Mouse (Mus musculus): Measurements from ENCODE around the gene Tex37. TPM values are rescaled to one million over a fixed set of nuclear protein-coding genes. Genes with fewer than 3 reads are reported as not detected.

Gene Tex37
- not detected for total RNA-seq (2023)

DNA sequence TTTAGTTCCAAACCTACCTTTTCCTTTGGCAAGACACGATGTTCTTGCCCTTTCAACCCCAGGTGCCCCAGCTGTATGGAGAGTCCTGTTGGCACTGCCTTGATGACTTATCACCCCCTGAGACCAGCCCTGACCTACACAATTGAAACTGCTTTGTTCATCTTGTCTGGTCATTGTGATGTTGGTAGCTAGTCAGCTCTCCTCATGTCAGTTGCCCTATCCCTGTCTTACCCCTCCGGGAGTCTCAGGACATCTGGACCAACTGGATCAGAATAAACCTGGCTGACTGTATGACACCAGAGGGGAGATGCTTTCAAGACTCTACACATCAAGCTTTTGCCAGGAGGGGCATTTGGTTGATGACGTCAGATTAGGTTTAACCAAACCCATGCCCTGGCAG is at the start of gene Tex37:
Tex37 (minus strand) TSS at position 101 of the 400 bp plus-strand sequence.

DNA sequence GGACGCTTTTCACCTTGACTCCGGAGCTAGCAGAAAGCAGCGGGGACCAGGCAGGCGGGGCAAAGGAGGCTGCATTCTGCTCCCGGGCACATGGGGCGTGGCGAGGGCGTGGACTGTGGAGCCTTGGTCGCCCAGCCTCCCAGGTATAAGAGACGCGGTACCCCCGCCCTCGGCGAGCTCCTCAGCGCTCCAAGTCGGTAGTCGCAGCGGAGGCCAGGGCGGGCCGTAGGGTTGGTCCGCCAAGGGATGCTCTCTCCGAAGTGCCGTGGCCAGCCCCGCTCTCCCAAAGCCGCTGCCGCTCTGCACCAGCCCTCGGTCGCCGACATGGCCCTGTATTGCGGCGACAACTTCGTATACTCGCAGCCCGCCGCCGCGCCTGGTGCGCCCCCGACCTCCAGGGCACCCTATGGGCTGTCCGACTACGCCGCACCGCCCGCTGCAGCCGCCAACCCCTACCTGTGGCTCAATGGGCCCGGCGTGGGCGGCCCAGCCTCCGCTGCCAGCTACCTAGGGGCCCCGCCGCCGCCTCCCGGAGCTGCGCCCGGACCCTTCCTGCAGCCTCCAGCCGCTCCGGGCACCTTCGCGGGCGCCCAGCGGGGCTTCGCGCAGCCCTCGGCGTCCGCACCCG is 37.7 kb upstream of the Tex37 start, which contains the start of gene Foxi3:
Foxi3 (plus strand) TSS at position 247 of the 628 bp plus-strand sequence.

Other genes starting within 250 kb of the Tex37 start
- gene Rpia, start 126.7 kb downstream of the Tex37 start, total RNA-seq (2023): 10 to 100 TPM; 51.9 to 56.5 TPM
- gene Eif2ak3, start 74.4 kb downstream of the Tex37 start, total RNA-seq (2023): 100 to 1,000 TPM; 168 to 210 TPM
- not detected for gene Foxi3, start 37.6 kb upstream of the Tex37 start, total RNA-seq (2023)
- not detected for gene Thnsl2, start 225.5 kb upstream of the Tex37 start, total RNA-seq (2023)